Mouse (Mus musculus): Measurements from ENCODE around the gene Sco1.

Sco1 gene

DNA sequence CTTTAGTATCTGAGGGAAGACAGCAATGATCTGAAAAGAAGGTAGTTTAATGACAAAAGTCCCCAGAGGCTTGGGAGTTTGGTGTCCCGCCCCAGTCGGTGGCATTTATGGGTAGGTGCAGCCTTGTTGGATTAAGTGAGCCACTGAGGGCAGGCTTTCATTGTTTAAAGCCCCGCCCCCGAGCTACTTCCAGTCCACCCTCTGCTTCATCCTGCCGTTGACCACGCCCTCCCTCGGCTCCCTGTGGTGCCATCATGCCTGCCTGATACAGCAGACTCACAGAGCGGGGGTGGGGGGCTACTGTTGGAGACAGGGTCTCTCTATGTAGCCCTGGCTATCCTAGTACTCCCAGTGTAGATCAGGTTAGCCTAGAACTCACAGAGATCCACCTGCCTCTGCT, 9.5 kb upstream of the Sco1 start:
- DNase-seq (ENCODE audit: low read depth, low spot score): peak; percentile 13

DNA sequence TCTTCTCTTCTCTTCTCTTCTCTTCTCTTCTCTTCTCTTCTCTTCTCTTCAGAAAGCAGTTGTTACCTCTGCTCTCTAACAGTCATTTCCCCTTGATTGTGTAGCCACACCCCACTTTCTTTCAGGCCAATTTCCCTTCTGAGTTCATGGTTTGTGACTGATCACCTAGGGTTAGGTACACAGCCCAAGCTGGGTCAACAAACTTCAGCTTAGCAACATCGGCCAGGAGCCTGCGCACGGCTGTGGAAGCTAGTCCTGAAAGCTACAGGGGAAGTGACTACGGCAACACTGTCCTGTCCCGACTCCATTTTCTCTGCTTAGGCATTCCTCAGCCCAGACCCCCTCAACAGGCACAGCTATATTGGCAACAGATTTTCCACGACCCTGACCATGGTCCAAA, 7.5 kb upstream of the Sco1 start:
- no peak for DNase-seq (ENCODE audit: low read depth, low spot score)

DNA sequence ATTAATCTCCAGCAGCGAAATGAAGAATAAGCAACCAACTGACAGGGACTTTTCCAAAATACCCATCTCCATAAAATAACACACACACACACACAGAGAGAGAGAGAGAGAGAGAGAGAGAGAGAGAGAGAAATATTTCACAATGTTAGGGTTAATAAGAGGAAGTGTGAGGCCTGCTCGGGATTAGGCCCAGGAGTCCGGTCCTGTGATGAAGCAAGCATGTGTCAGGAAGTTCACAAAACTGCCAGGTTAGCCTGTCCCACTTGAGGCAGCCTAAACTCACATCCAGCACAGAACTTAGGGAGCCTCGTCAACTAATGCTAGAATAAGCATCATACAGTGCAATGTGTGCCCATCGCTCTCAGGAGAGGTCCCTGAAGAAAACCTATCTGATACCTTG, 5.3 kb upstream of the Sco1 start:
- no peak for DNase-seq (ENCODE audit: low read depth, low spot score)

DNA sequence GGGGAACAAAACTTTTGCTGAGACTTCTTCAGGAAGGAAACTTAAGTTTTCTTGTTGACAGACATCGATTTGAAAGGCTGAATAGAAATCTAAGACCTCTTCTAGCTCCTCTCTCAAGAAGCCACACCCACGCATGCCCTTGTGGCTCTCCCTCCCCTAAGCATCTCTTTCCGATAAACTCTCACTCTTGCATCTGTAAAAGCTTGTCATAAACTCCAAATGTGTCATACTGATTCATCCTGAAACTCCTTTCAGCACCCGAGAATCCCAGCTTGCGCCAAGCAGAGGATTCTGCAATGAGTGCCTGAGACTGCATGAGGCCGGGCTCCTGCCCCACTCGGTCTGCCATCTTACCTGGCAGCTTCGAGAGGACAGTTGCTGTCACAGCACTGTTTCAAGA, 4.0 kb upstream of the Sco1 start:
- DNase-seq (ENCODE audit: low read depth, low spot score): no peak

DNA sequence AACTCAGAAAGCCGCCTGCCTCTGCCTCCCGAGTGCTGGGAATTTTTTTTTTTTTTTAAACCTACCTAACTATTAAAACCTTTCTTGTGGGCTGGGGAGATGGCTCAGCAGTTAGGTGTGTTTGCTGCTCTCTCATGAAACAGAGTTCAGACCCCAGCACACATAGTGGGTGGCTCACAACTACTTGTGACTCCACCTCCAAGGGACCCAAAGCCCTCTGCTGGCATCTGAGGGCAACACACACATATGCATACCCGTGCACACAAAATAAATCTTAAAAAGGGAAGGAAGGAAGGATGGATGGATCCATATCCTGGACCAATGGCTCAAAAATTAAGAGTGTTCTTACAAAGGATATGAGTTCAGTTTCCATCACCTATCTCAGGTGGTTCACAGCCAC, 3.2 kb upstream of the Sco1 start:
- DNase-seq (ENCODE audit: low read depth, low spot score): no peak

GRCm38 (mm10) chr11:67051676-67052320, 672 bp upstream of the Sco1 start:
- no peak for DNase-seq (ENCODE audit: low read depth, low spot score)

DNA sequence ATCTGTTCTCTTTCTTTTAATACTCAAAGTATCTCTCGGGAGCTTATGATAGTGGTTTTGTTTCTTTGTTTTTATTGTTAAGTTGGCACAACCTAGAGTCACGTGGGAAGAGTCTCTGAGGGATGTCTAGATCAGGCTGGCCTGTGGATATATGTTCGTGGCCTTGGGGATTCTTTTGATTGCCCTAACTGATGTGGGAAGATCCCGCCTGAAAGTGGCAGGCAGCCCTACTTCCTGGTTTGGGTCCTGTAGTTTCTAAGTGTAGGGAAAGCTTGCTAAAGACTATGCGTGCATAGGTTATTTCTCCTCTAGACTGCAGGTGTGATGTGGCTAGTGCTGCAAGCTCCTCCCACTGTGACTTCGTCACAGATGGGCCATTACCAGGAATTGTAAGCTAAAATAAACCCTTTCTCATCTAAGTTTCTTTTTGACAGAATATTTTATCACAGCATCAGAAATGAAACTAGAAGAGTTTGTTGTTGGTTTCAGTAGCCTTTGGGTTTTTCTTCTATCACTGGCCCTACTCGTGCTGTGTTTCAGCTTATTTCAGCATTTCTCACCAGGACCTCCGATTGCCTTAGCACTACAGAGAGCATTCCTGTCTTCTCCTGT, 2.4 kb downstream of the Sco1 start:
- no peak for DNase-seq (ENCODE audit: low read depth, low spot score)

GRCm38 (mm10) chr11:67061311-67061710, 8.8 kb downstream of the Sco1 start:
- no peak for DNase-seq (ENCODE audit: low read depth, low spot score)

DNA sequence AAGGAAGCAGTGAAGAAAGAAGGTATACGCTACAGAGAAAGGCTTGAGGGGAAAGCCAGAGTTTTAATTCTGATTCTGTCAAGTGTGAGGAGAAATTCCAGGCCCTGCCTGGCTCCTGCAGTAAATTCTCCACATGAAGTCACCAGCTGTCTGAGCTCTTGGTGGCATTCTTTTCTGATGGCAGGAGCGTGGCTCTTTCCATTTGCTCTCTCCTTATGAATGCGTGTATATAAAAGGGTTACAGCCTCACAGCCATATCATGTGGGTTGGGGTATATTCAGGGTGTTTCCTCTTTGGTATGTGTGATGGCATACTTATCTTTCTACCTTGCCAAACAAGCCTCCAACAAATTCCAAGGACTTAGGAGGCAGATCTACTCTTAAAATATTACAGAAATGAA, 10.3 kb downstream of the Sco1 start:
- no peak for DNase-seq (ENCODE audit: low read depth, low spot score)

DNA sequence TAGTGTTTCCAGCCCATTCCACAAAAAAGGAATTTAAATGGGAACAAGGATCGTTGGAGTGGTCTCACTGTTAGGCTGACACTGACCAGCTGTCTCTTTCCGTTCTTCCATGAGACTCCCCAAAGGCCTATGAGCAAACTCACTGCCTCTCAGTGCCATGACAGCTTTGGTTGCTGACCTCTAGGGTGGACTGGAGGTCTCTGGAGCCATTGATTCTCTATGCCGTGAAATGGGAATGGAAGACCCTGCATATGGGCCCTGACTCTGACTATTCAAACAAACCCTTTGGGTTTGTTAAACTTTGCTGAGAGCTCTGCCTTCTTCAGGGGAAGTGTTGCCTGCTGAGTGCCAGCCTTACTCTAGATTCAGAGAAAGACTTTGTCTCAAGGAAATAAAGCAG, 15.3 kb downstream of the Sco1 start:
- DNase-seq (ENCODE audit: low read depth, low spot score): no peak

DNA sequence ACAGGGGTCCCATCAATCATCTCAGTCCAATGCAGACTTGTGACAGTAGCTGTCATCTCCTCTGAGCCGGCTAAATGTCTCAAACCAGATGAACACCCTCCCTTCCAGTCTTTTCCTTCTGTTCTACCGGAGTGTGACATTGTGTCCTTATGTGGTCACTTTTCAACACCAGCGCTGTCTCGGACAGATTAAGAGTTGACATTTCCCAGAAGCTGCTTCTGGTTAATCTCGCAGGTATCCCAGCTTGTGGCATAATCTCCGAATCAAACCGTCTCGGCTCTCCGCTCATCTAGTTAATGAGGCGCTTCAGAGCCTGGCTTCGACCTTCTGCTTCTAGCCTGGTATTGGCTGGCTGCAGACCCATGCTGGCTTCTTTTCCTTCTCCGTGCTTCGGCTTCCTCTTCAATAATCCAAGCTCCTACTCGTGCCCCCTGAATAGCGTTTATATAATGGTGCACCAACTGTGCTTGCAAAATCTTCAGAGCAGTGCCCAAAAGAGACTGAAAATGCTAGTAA, 20.2 kb downstream of the Sco1 start:
- DNase-seq (ENCODE audit: low read depth, low spot score): no peak

GRCm38 (mm10) chr11:67075036-67075435, 22.6 kb downstream of the Sco1 start:
- DNase-seq (ENCODE audit: low read depth, low spot score): peak; percentile 48

- DNase-seq (ENCODE audit: low read depth, low spot score): no peak
These were observed 24.3 kb downstream of the Sco1 start for GRCm38 (mm10) chr11:67076781-67077180.

DNA sequence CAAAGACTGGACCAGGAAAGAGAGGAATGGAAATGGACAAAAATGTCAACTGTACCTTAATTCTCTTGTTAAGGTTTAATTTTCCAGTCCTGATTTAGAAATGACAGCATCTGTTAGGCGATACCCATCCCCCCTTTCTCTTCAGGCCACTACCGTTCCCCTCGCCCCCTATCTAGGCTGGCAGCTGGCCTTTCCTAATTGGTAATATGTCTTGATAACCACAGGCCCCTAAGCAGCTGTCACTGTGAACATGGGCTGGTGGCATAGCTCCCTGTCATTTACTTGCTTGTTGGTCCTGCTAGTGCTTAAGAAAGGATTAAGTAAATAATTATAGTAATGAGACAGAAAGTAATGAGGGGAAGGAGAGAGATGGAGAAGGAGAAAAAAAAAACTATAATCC, 25.0 kb downstream of the Sco1 start:
- DNase-seq (ENCODE audit: low read depth, low spot score): no peak

DNA sequence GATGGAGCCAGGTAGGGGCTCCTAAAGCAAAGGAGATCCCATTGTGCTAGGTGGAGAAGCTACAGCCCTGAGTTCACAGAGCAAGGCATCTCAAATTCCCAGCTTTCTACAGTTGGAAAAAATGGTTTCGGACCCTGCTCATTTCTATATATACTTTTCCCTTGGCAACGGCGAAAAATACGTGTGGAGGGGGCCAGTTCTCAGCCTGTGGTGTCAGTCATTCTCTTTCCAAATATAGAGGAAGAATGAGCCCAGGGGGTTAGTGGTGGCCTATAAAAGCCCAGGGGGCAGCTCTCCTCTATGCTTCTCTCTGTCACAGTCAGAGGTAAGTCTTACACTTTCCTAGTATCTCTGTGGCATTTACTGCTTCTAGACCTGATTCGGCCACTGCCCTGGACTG, 25.5 kb downstream of the Sco1 start, which contains the start of gene Myh3:
TSS of gene Myh3 (plus strand) at position 301 of the 400 bp plus-strand sequence.
- DNase-seq (ENCODE audit: low read depth, low spot score): no peak

DNA sequence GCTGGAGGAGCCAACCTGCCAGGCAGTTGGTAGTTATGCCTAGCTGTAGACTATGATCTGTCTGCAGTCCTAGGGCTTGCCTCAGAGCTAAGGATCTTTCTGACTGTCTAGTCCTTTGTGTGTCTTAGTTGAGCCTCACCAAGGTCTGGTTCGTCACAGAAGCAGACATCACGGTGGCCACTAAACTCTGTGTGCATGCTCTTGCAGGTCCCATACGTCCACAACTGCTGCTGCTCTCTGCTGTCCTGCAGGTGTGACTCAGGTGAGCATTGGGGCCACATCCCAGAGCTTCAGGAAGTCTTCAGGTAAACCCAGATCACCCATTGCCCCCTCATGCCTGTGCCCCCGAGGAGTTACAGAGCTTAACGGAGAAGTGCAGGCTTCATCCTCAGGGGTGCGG, 26.4 kb downstream of the Sco1 start:
- no peak for DNase-seq (ENCODE audit: low read depth, low spot score)

- no peak for DNase-seq (ENCODE audit: low read depth, low spot score)
These were observed 27.3 kb downstream of the Sco1 start for GRCm38 (mm10) chr11:67079740-67080139.

GRCm38 (mm10) chr11:67080168-67080567, 27.7 kb downstream of the Sco1 start:
- DNase-seq (ENCODE audit: low read depth, low spot score): peak; percentile 80

DNA sequence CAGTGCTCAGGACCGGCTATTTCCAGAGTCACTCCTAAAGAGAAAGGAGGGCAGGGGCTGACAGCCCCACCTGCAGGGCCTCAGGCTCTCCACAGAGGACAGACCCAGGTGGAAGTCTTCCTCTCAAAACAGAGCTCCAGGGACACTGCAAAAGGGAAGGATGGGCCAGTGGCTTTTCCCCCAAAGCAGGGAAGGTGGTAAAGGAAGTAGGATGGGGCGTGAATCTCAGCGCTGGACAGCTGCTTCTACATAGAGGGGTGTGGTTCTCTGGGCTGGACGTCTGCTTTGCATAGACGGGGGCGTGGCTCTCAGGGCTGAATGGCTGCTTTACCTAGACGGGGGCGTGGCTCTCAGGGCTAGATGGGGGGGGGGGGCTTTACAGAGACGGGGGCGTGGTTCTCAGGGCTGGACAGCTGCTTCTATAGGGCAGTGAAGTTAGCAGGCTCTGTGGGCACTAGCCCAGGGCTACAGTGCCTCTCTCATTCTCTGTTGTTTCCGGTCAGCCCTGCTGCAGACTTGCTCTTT, 28.7 kb downstream of the Sco1 start:
- peak; percentile 87 for DNase-seq (ENCODE audit: low read depth, low spot score)

GRCm38 (mm10) chr11:67082188-67082587, 29.7 kb downstream of the Sco1 start:
- no peak for DNase-seq (ENCODE audit: low read depth, low spot score)

DNA sequence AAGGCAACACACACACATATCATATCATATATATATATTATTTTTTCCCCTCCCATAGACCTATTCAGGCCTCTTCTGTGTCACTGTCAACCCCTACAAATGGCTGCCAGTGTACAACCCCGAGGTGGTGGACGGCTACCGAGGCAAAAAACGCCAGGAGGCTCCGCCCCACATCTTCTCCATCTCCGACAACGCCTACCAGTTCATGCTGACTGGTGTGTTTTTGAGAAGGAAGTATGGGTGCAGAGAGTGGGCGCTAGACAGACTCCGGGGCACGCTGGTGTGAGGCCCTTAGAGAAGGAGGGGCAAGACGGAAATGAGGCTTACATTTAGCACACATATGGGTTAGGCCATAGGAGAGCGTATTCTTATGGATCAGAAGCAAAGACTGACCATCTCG, 30.3 kb downstream of the Sco1 start:
- no peak for DNase-seq (ENCODE audit: low read depth, low spot score)

DNA sequence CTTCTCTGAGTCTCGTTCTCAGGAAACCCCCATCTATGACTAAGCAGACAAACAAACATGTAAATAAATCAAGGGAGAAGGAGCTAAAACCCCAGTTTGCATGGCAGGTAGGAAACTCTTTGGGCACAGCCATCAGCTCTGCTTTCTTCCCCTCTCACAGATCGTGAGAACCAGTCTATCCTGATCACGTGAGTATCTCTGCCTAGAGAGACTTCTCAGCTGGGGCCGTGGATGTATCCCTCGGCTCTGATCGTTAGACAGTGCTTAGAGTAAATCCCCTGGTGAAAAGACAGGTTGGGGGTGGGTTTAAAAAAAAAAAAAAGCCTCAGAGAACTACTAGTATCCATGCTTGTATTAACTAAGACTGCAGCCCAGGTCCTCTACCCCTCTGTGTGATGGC, 30.8 kb downstream of the Sco1 start:
- no peak for DNase-seq (ENCODE audit: low read depth, low spot score)

DNA sequence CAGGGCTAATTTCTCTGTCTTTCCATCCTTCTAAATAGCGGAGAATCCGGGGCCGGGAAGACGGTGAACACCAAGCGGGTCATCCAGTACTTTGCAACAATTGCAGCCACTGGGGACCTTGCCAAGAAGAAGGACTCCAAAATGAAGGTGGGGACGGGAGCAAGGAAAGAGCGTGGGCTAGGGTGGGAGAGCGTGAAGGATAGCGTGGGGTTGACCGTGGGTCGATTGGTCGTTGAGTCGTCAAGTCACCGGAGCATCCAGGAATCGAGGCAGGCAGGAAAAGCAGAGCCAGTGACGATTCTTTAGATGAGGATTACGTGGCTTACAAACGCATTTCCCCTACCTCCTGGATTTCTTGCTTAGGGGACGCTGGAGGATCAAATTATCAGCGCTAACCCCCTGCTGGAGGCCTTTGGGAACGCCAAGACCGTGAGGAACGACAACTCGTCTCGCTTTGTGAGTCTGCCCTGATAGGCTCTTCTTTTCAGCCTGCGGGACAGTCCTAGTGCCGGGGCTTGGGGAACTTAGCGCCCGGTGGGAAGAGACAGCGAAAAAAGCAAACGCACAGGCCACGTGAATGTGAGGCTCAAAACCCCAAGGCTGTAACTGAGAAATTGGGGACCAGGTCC, 31.4 kb downstream of the Sco1 start:
- no peak for DNase-seq (ENCODE audit: low read depth, low spot score)
